Mouse (Mus musculus): Measurements from ENCODE around the gene Chil1. TPM values are rescaled to one million over a fixed set of nuclear protein-coding genes. Genes with fewer than 3 reads are reported as not detected.

Gene Chil1
- polyA plus RNA-seq (2017; shearing (Covaris generic)): 0.83 TPM

GRCm38 (mm10) chr1:134182025-134182424 is at the start of gene Chil1:
TSS of gene Chil1 (plus strand) at chr1:134182176.

GRCm38 (mm10) chr1:134193126-134193525 is 11.2 kb downstream of the Chil1 start, which contains the start of gene Mybph:
TSS of gene Mybph (plus strand) at chr1:134193448.

GRCm38 (mm10) chr1:134235391-134235921 is 53.5 kb downstream of the Chil1 start, which contains the start of gene Adora1:
TSS of gene Adora1 (minus strand) at chr1:134235431.

Other genes starting within 250 kb of the Chil1 start
- not detected for gene Fmod, start 144.9 kb upstream of the Chil1 start, polyA plus RNA-seq (2017; shearing (Covaris generic))
- gene Btg2, start 103.1 kb upstream of the Chil1 start, polyA plus RNA-seq (2017; shearing (Covaris generic)): 1,500 TPM
- 0.67 TPM for gene Chit1, start 70.9 kb upstream of the Chil1 start, polyA plus RNA-seq (2017; shearing (Covaris generic))
- not detected for gene Mybph, start 11.3 kb downstream of the Chil1 start, polyA plus RNA-seq (2017; shearing (Covaris generic))
- gene Adora1, start 53.3 kb downstream of the Chil1 start, polyA plus RNA-seq (2017; shearing (Covaris generic)): 0.16 TPM
- not detected for gene Myog, start 107.8 kb downstream of the Chil1 start, polyA plus RNA-seq (2017; shearing (Covaris generic))
- gene Ppfia4, start 150.8 kb downstream of the Chil1 start, polyA plus RNA-seq (2017; shearing (Covaris generic)): not detected
- gene Tmem183a, start 179.8 kb downstream of the Chil1 start, polyA plus RNA-seq (2017; shearing (Covaris generic)): 112 TPM
- gene 4933406M09Rik, start 203.8 kb downstream of the Chil1 start, polyA plus RNA-seq (2017; shearing (Covaris generic)): not detected
- 23.7 TPM for gene Cyb5r1, start 223.4 kb downstream of the Chil1 start, polyA plus RNA-seq (2017; shearing (Covaris generic))
- gene Adipor1, start 233.2 kb downstream of the Chil1 start, polyA plus RNA-seq (2017; shearing (Covaris generic)): 119 TPM